Mouse (Mus musculus): ENCODE data around the gene Btbd9. TPM values are rescaled to one million over a fixed set of nuclear protein-coding genes. Genes with fewer than 3 reads are reported as not detected.

The Btbd9 gene
- polyA plus RNA-seq, 1 experiment from 2014 or later: 38.3 TPM

DNA sequence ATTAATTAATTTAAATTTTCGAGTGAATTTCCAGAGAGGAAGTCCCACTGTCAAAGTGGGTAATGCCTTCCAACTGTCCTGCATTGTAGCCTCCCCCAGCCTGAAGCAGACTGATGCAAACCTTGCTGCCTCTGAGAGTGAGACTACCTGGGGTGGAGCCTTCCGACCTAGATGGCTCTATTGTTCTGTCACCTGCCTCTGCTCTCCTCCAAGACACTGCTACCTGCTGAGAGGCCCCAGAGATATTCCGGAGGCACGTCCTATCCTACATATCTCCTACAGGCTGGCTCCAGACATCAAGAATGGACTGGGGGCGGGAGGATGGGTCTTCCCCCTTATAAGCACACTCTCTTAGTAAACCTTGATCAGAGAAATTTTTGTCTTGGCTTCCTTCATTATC is 22.0 kb upstream of the Btbd9 start:
- 82% methylated on average over 5 of the region's 5 CpGs for WGBS
- H3K27me3 ChIP-seq: no peaks in the 10 kb centered on the region
- no peak overlapping the region for H3K4me2 ChIP-seq
- no peaks in the 10 kb centered on the region for H3K4me1 ChIP-seq (replicated peaks)
- no peak for ATAC-seq (replicated peaks; ENCODE audit: insufficient number of reproducible peaks, insufficient read depth, low FRiP score, low read depth)
- H3K9ac ChIP-seq: no peak overlapping the region
- H3K36me3 ChIP-seq: peaks cover 68% of the 10 kb centered on the region
- no peaks in the 10 kb centered on the region for H3K9me3 ChIP-seq (replicated peaks)
- no peak overlapping the region for H3K4me3 ChIP-seq
- no peak overlapping the region for H3K27ac ChIP-seq

DNA sequence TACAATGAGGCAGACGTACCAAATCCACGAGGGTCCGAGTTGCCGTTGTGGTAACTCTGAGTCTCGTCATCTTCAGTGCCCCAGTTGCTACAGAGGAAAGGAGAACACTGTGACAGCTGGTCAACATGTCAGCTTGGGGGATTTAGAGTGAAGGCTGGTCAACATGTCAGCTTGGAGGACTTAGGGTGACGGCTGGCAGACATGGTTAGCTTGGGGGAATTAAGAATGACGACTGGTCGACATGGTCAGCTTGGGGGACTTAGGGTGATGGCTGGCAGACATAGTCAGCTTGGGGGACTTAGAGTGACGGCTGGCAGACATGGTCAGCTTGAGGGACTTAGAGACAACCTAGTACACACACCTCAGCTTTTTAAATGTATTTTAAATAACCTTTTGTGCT is 21.5 kb upstream of the Btbd9 start:
- Histone ChIP-seq H3K4me2 (no peak overlapping the region), H3K4me1 (replicated peaks) (no peaks in the 10 kb centered on the region), H3K4me3 (no peak overlapping the region), H3K27ac (no peak overlapping the region), H3K9ac (no peak overlapping the region), H3K9me3 (replicated peaks) (no peaks in the 10 kb centered on the region), H3K36me3 (peaks cover 68% of the 10 kb centered on the region), H3K27me3 (no peaks in the 10 kb centered on the region)
- 92% methylated on average over 9 of the region's 9 CpGs for WGBS
- no peak for ATAC-seq (replicated peaks; ENCODE audit: insufficient number of reproducible peaks, insufficient read depth, low FRiP score, low read depth)

DNA sequence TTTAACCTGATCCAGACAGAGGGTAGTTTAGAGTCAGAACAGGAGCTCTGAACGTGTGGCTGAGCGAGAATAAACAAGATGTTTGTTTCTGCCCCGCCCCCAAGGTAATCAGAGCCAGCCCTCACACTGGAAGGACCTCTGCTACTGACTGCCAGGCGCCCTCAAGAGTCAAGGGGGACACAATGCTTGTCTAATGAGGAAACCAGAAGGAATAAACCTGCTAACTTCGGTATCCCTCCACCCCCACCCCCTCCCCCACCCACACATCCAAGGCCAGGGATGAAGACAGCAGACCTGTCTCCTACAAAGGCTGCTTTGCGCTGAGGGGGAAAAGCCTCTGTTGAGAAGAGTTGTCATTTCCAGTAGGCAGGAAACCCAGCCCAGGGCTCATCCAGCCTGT is 18.6 kb upstream of the Btbd9 start:
- Histone ChIP-seq H3K4me1 (replicated peaks) (no peaks in the 10 kb centered on the region), H3K27ac (no peak overlapping the region), H3K36me3 (peaks cover 58% of the 10 kb centered on the region), H3K4me2 (no peak overlapping the region), H3K4me3 (no peak overlapping the region), H3K9me3 (replicated peaks) (no peaks in the 10 kb centered on the region), H3K9ac (no peak overlapping the region), H3K27me3 (no peaks in the 10 kb centered on the region)
- 66% methylated on average over 6 of the region's 6 CpGs for WGBS
- no peak for ATAC-seq (replicated peaks; ENCODE audit: insufficient number of reproducible peaks, insufficient read depth, low FRiP score, low read depth)

DNA sequence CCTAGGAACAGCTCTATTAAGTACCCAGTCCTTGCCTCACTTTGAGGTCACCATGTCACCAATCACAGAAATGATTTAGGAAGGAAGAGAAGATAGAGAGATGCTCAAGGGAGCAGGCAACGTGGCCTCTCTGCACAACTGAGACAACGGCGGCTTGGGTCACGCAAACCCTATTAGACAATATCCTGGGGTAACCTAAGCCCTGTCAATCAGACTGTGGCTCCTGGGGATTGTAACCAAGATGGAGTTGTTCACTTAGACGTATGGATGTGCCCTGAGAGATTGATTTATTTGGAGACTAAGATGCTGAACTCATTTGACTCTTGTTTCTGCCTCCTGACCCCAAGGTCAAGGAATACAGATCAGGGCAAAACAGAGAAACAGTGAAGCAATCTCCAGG is 18.1 kb upstream of the Btbd9 start:
- 72% methylated on average over 5 of the region's 5 CpGs for WGBS

DNA sequence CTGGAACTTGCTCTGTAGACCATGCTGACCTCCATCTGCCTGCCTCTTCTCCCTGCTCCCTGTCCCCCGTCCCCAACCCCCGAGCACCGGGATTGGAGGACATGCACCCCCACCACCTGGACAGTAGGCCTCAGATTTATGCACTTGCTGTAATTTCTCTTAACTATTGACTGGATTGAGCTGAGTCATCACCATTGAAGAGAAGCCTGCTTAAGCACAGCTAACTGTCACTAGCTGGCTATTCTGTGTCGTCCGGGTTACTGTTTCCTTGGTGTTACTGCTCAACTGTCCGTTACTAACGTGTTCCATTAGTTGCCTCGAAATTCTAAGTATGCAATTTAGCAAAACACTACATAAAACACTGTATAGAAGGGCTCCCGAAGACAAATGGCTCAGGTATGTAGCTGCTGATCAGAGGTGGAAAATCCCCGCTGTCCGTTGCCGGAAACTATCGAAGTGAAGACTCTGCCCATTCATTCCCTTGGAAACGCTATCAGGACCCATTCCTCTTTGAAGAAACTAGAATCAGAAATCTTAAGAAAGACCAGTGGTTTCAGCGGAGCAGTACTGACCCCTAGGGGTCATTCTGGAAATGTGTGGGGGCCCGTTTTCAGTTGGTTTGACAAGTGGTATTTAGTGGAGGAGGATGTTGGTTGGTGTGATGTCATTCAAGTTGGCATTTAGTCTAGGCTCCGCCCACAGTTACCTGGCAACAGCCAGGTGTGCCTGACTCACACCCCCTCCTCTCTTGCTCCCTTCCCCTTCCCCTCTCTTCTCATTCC is 14.3 kb upstream of the Btbd9 start:
- H3K27ac ChIP-seq: no peak overlapping the region
- H3K4me2 ChIP-seq: no peak overlapping the region
- H3K9ac ChIP-seq: no peak overlapping the region
- H3K4me1 ChIP-seq (replicated peaks): no peaks in the 10 kb centered on the region
- no peaks in the 10 kb centered on the region for H3K9me3 ChIP-seq (replicated peaks)
- ATAC-seq (replicated peaks; ENCODE audit: insufficient number of reproducible peaks, insufficient read depth, low FRiP score, low read depth): no peak
- H3K36me3 ChIP-seq: peaks cover 23% of the 10 kb centered on the region
- H3K27me3 ChIP-seq: no peaks in the 10 kb centered on the region
- WGBS: 52% methylated on average over 17 of the region's 17 CpGs
- H3K4me3 ChIP-seq: no peak overlapping the region

More for the DNA sequence above, 18.1 kb upstream of the Btbd9 start:
- H3K36me3 ChIP-seq: peaks cover 56% of the 10 kb centered on the region
- H3K4me1 ChIP-seq (replicated peaks): no peaks in the 10 kb centered on the region
- H3K4me3 ChIP-seq: no peak overlapping the region
- no peaks in the 10 kb centered on the region for H3K9me3 ChIP-seq (replicated peaks)
- no peak overlapping the region for H3K4me2 ChIP-seq
- ATAC-seq (replicated peaks; ENCODE audit: insufficient number of reproducible peaks, insufficient read depth, low FRiP score, low read depth): no peak
- no peaks in the 10 kb centered on the region for H3K27me3 ChIP-seq
- H3K27ac ChIP-seq: no peak overlapping the region
- no peak overlapping the region for H3K9ac ChIP-seq

DNA sequence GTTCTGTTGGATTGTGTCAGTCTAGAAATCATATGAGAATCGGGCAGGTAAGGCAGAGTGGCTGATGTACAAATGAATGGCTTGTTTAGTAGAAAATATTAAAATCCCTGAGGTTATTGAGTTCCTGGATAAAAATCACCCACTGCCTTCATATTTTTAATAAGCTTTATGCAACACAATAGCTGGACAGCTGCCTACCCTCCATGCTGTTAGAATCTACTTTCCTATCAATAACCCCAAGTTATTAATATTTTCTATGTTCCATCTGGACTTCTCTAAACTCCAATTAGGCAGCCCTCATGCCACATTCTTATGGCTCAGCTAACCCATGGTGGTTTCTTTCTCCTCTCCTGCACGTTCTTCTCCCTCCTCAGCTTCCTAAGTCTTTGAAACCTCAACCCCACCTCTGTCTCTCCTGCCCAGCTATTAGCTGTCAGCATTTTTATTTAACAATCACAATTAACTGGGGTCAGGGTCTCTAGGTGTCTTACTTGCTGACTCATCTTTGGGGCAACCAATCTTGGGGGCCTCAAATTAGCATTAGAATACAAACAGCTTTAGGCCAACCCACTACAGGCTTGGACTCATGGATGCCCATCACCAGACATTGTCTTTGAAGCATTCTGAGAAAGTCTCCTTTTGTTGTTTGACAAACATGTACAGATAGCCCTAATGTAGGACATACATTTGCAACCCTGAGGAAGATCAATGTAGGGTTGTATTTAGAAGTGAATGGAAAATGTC is 7.1 kb upstream of the Btbd9 start:
- no peak overlapping the region for H3K27ac ChIP-seq
- no peak for ATAC-seq (replicated peaks; ENCODE audit: insufficient number of reproducible peaks, insufficient read depth, low FRiP score, low read depth)
- H3K27me3 ChIP-seq: no peaks in the 10 kb centered on the region
- no peak overlapping the region for H3K4me2 ChIP-seq
- no peak overlapping the region for H3K9ac ChIP-seq
- no peaks in the 10 kb centered on the region for H3K36me3 ChIP-seq
- WGBS: 79% methylated on average over 2 of the region's 2 CpGs
- H3K4me3 ChIP-seq: no peak overlapping the region
- H3K4me1 ChIP-seq (replicated peaks): no peaks in the 10 kb centered on the region
- no peaks in the 10 kb centered on the region for H3K9me3 ChIP-seq (replicated peaks)

DNA sequence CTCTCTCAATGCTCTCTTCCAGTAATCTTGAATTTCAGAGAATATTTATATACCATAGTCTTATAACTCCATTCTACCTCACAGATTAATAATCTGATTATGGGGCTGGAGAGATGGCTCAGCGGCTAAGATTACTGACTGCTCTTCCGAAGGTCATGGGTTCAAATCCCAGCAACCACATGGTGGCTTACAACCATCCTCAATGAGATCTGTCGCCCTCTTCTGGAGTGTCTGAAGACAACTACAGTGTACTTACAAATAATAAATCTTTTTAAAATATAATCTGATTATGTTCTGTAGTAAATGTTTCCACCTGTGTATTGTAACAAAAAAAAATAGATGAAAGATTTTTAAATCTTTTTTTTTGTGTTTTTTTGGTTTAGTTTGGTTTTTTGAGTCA is 6.0 kb upstream of the Btbd9 start:
- H3K36me3 ChIP-seq: no peaks in the 10 kb centered on the region
- H3K27me3 ChIP-seq: no peaks in the 10 kb centered on the region
- H3K9me3 ChIP-seq (replicated peaks): no peaks in the 10 kb centered on the region
- no peak overlapping the region for H3K4me2 ChIP-seq
- no peak for ATAC-seq (replicated peaks; ENCODE audit: insufficient number of reproducible peaks, insufficient read depth, low FRiP score, low read depth)
- H3K27ac ChIP-seq: no peak overlapping the region
- H3K9ac ChIP-seq: no peak overlapping the region
- no peak overlapping the region for H3K4me3 ChIP-seq
- no peaks in the 10 kb centered on the region for H3K4me1 ChIP-seq (replicated peaks)
- 83% methylated on average over 3 of the region's 3 CpGs for WGBS

DNA sequence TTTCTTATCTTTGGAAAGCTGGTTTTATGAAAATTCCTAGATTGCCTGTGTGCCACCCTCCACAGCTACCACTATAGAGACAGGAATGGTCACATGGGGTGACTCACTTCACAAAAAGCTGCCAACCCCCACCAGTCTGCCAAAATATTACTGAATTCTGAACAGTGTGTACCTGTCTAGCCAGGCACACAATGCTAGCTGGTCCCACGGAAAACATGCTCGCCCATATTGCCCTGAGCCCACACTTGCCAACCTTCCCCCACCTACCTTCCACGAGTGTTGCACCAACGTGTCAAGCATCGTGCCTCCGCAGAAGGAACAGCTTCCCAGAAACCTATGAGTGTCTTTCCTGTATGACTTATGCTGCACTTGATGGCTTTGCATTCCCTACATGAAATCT is 4.9 kb upstream of the Btbd9 start:
- peaks cover 6% of the 10 kb centered on the region for H3K4me1 ChIP-seq (replicated peaks)
- no peak overlapping the region for H3K4me2 ChIP-seq
- no peaks in the 10 kb centered on the region for H3K9me3 ChIP-seq (replicated peaks)
- no peak overlapping the region for H3K9ac ChIP-seq
- no peaks in the 10 kb centered on the region for H3K36me3 ChIP-seq
- 78% methylated on average over 6 of the region's 6 CpGs for whole genome bisulfite sequencing
- no peaks in the 10 kb centered on the region for H3K27me3 ChIP-seq
- ATAC-seq (replicated peaks; ENCODE audit: insufficient number of reproducible peaks, insufficient read depth, low FRiP score, low read depth): no peak
- no peak overlapping the region for H3K4me3 ChIP-seq
- H3K27ac ChIP-seq: no peak overlapping the region

DNA sequence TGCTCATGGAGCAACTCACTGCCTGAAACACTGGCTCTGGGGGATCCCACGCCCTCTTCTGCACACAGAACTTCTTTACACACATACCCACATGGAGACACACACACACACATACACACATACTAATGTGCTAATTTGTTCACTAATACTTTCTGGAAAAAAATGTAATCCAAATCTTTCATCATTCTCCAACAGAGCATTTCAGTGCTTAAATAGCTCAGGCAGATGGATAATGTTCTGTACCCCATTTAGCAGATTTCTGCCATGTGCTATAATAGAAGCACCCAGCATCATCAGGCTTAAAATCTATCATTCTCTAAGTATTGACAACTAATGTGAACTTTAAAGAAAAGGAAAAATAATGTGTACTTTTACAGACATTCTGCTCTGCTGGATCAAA is 4.5 kb upstream of the Btbd9 start:
- H3K4me1 ChIP-seq (replicated peaks): peaks cover 6% of the 10 kb centered on the region
- WGBS: 60% methylated on average over 1 of the region's 1 CpGs

DNA sequence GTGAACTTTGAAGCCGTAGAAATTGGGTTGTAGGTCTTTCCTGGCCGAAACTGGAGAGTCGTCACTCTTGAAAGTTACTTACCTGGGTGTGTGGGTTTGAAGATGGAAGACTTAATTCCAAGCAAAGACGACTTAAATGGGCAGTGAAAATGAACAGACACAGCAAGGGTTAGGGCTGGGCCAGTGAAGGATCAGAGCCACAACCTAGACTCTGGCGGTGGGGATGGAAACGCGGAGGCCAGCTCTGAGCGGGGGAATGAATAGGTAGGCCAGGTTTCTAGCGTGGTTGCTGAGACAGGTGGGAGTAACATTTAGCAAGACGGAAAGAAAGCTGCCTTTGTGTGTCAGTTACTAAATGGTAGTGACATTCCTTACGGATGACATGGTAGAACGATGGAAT is 658 bp upstream of the Btbd9 start:
- H3K27ac ChIP-seq: no peak overlapping the region
- WGBS: 55% methylated on average over 12 of the region's 12 CpGs

More for the DNA sequence above, 4.5 kb upstream of the Btbd9 start:
- H3K27me3 ChIP-seq: no peaks in the 10 kb centered on the region
- H3K9ac ChIP-seq: no peak overlapping the region
- no peaks in the 10 kb centered on the region for H3K9me3 ChIP-seq (replicated peaks)
- no peak for ATAC-seq (replicated peaks; ENCODE audit: insufficient number of reproducible peaks, insufficient read depth, low FRiP score, low read depth)
- no peak overlapping the region for H3K27ac ChIP-seq
- no peak overlapping the region for H3K4me2 ChIP-seq
- no peaks in the 10 kb centered on the region for H3K36me3 ChIP-seq
- no peak overlapping the region for H3K4me3 ChIP-seq

DNA sequence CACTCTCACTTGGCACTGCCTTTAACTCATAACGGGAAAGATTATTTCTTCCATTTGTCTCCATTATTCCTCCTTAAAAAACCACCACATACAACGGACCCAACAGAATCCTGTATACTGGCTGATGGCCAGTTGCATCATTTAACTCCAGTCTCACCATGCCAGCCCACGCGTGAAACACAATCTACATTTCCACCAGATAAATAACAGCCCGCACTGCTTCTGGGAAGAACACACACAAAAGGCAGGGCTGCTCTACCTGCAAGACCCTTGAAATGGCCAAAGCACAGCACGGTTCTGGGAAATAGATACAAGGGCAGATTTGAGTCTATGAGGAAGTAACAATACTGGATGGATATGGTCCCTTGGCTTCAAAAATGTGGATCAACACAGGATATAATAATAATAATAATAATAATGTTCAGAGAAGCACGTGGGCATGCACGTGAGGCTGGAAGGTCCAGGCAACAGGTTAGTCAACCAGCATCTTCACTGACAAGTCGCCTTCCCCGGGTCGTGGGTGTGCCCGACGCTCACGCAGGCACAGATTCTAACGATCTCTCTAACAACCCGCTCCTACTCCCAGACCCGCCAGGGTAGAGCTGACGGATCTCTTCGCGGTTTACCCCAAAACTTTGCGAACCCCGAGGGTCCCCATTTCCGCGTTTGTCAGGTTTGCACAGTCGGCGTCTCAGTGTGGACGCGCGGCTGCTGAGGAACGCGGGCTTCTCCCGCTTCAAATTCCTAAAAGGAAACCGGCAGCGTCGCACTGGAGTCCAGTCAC is 975 bp downstream of the Btbd9 start:
- Histone ChIP-seq H3K9me3 (replicated peaks) (no peaks in the 10 kb centered on the region), H3K4me2 (peak overlapping the region; percentile 76), H3K27ac (peak overlapping the region; percentile 93), H3K36me3 (no peaks in the 10 kb centered on the region), H3K27me3 (no peaks in the 10 kb centered on the region), H3K4me3 (peak overlapping the region; percentile 88), H3K4me1 (replicated peaks) (peaks cover 25% of the 10 kb centered on the region), H3K9ac (peak overlapping the region; percentile 63)
- 4% methylated on average over 35 of the region's 35 CpGs for WGBS
- no peak for ATAC-seq (replicated peaks; ENCODE audit: insufficient number of reproducible peaks, insufficient read depth, low FRiP score, low read depth)

More for the DNA sequence above, 658 bp upstream of the Btbd9 start:
- peak overlapping the region; percentile 76 for H3K4me2 ChIP-seq
- H3K4me3 ChIP-seq: peak overlapping the region; percentile 88
- peaks cover 20% of the 10 kb centered on the region for H3K4me1 ChIP-seq (replicated peaks)
- H3K9me3 ChIP-seq (replicated peaks): no peaks in the 10 kb centered on the region
- no peaks in the 10 kb centered on the region for H3K36me3 ChIP-seq
- H3K9ac ChIP-seq: peak overlapping the region; percentile 63
- ATAC-seq (replicated peaks; ENCODE audit: insufficient number of reproducible peaks, insufficient read depth, low FRiP score, low read depth): no peak
- H3K27me3 ChIP-seq: no peaks in the 10 kb centered on the region
